Mouse (Mus musculus) right cerebral cortex, postnatal 25 days (tissue): ENCODE data around the gene Gss.
"Not testable (repeated sequence)": the region's sequence is repeated elsewhere in the genome, so short reads cannot be mapped to it uniquely, and the experiment has no call there.

Experiments used
- DNase-seq: peaks from one replicate; pipeline ENCODE4 v3.0.0; 2022

Gss gene

GRCm38 (mm10) chr2:155569223-155569807 is 23.3 kb downstream of the Gss start:
- DNase-seq: no peak

GRCm38 (mm10) chr2:155567751-155568150 is 24.9 kb downstream of the Gss start:
- DNase-seq: no peak

GRCm38 (mm10) chr2:155562934-155563333 is 29.7 kb downstream of the Gss start:
- DNase-seq: no peak

- no peak for DNase-seq
Measured at GRCm38 (mm10) chr2:155562209-155562608, 30.4 kb downstream of the Gss start.

GRCm38 (mm10) chr2:155554426-155554985 is 38.1 kb downstream of the Gss start:
- no peak for DNase-seq

- no peak for DNase-seq
Measured at GRCm38 (mm10) chr2:155552949-155553354, 39.7 kb downstream of the Gss start.

GRCm38 (mm10) chr2:155552336-155552735 is 40.3 kb downstream of the Gss start:
- no peak for DNase-seq

- DNase-seq: no peak
Measured at GRCm38 (mm10) chr2:155546955-155547354, 45.7 kb downstream of the Gss start.

- no peak for DNase-seq
Measured at GRCm38 (mm10) chr2:155540822-155541458, 51.7 kb downstream of the Gss start.

GRCm38 (mm10) chr2:155539696-155540095 is 52.9 kb downstream of the Gss start:
- no peak for DNase-seq

GRCm38 (mm10) chr2:155538463-155539057 is 54.0 kb downstream of the Gss start:
- DNase-seq: not testable (repeated sequence)

GRCm38 (mm10) chr2:155537761-155538462 is 54.7 kb downstream of the Gss start:
- no peak for DNase-seq

- DNase-seq: no peak
Measured at GRCm38 (mm10) chr2:155536292-155536691, 56.3 kb downstream of the Gss start.

- no peak for DNase-seq
Measured at GRCm38 (mm10) chr2:155527367-155527766, 65.2 kb downstream of the Gss start.

- no peak for DNase-seq
Measured at GRCm38 (mm10) chr2:155524378-155524777, 68.2 kb downstream of the Gss start.

- DNase-seq: no peak
Measured at GRCm38 (mm10) chr2:155523706-155524105, 68.9 kb downstream of the Gss start.

- no peak for DNase-seq
Measured at GRCm38 (mm10) chr2:155518531-155519270, 73.9 kb downstream of the Gss start.

GRCm38 (mm10) chr2:155517455-155518423 is 74.9 kb downstream of the Gss start, which contains the start of the genes Acss2 and Ggt7:
Acss2 (plus strand) TSS chr2:155517948.
Ggt7 (minus strand) TSS chr2:155518237.
- peak; percentile 98 for DNase-seq

- DNase-seq: peak; percentile 74
Measured at GRCm38 (mm10) chr2:155515941-155516340, 76.7 kb downstream of the Gss start.

- DNase-seq: peak; percentile 88
Measured at GRCm38 (mm10) chr2:155514666-155515065, 77.9 kb downstream of the Gss start.

- DNase-seq: peak; percentile 48
Measured at GRCm38 (mm10) chr2:155513543-155513942, 79.1 kb downstream of the Gss start.
